Mouse (Mus musculus) erythroblast, embryonic 14.5 days (primary cell): ENCODE results near the gene Gadd45gip1. TPM values are rescaled to one million over a fixed set of nuclear protein-coding genes. Genes with fewer than 3 reads are reported as not detected.

Experiments
- H3K27me3 ChIP-seq: 2 replicates; pipeline ENCODE4 v1.6.1; 2012; ENCODE audit warnings: inconsistent platforms; ENCODE audit not compliant: control insufficient read depth
- H3K36me3 ChIP-seq: 2 replicates; pipeline ENCODE4 v1.6.1; 2012; ENCODE audit warnings: mild to moderate bottlenecking, inconsistent platforms; ENCODE audit not compliant: control insufficient read depth
- H3K4me1 ChIP-seq: 2 replicates; pipeline ENCODE4 v1.6.1; 2012; ENCODE audit warnings: inconsistent platforms; ENCODE audit not compliant: control insufficient read depth
- H3K4me3 ChIP-seq: replicated peaks from 2 replicates; pipeline ENCODE3; 2012; ENCODE audit warnings: moderate library complexity, mild to moderate bottlenecking, inconsistent platforms
- H3K9me3 ChIP-seq: 2 replicates; pipeline ENCODE4 v1.6.1; 2012; ENCODE audit warnings: low read length, inconsistent platforms, mixed read lengths; ENCODE audit not compliant: control insufficient read depth
- GATA1 ChIP-seq: IDR thresholded peaks from 2 replicates; pipeline ENCODE4 v1.6.1; 2012; ENCODE audit warnings: low read length, inconsistent platforms, mixed read lengths
- TAL1 ChIP-seq: IDR thresholded peaks from 3 replicates; pipeline ENCODE4 v1.6.1; 2012; ENCODE audit warnings: low read length, inconsistent platforms, mixed read lengths
- polyA plus RNA-seq: library from polyadenylated mRNA; stranded (reverse); fragments of >175 nt; gene quantifications from 2 replicates; pipeline ENCODE4 v1.2.3, GENCODE M21; 2012

Gene Gadd45gip1
- polyA plus RNA-seq, 1 experiment, result 11.6 TPM

- TF ChIP-seq TAL1 (no peak), GATA1 (no peak)
- no peaks in the 10 kb centered on the region for H3K9me3 ChIP-seq
- peaks cover 65% of the 10 kb centered on the region for H3K36me3 ChIP-seq
- H3K4me1 ChIP-seq, result peaks cover 72% of the 10 kb centered on the region
- H3K27me3 ChIP-seq, result no peaks in the 10 kb centered on the region
- peak overlapping the region; percentile 79 for H3K4me3 ChIP-seq
These were observed 13.2 kb downstream of the Gadd45gip1 start for GRCm38 (mm10) chr8:84844397-84845070.

- Histone ChIP-seq H3K36me3 (peaks cover 58% of the 10 kb centered on the region), H3K4me1 (peaks cover 68% of the 10 kb centered on the region), H3K4me3 (peak overlapping the region; percentile 79), H3K9me3 (no peaks in the 10 kb centered on the region), H3K27me3 (no peaks in the 10 kb centered on the region)
- TF ChIP-seq GATA1 (no peak), TAL1 (no peak)
These were observed 14.2 kb downstream of the Gadd45gip1 start for GRCm38 (mm10) chr8:84845355-84846093.

- no peaks in the 10 kb centered on the region for H3K9me3 ChIP-seq
- no peaks in the 10 kb centered on the region for H3K27me3 ChIP-seq
- H3K4me1 ChIP-seq, result peaks cover 62% of the 10 kb centered on the region
- TF ChIP-seq GATA1 (no peak), TAL1 (no peak)
- H3K4me3 ChIP-seq, result peak overlapping the region; percentile 79
- peaks cover 52% of the 10 kb centered on the region for H3K36me3 ChIP-seq
These were observed 14.9 kb downstream of the Gadd45gip1 start for GRCm38 (mm10) chr8:84846094-84846721.

- no peaks in the 10 kb centered on the region for H3K27me3 ChIP-seq
- peaks cover 44% of the 10 kb centered on the region for H3K36me3 ChIP-seq
- H3K9me3 ChIP-seq, result no peaks in the 10 kb centered on the region
- H3K4me3 ChIP-seq, result peak within 1 kb of the TSS; percentile 79
- TF ChIP-seq TAL1 (no peak), GATA1 (no peak)
- H3K4me1 ChIP-seq, result peaks cover 54% of the 10 kb centered on the region
These were observed 15.6 kb downstream of the Gadd45gip1 start, which contains the start of gene Calr for GRCm38 (mm10) chr8:84846722-84847572. TSS of gene Calr (minus strand) at chr8:84846934.

GRCm38 (mm10) chr8:84847684-84848435 is 16.5 kb downstream of the Gadd45gip1 start:
- H3K4me1 ChIP-seq, result peaks cover 47% of the 10 kb centered on the region
- H3K9me3 ChIP-seq, result no peaks in the 10 kb centered on the region
- TF ChIP-seq GATA1, result no peak
- no peak for TF ChIP-seq TAL1
- peaks cover 35% of the 10 kb centered on the region for H3K36me3 ChIP-seq
- H3K4me3 ChIP-seq, result peak overlapping the region; percentile 79
- no peaks in the 10 kb centered on the region for H3K27me3 ChIP-seq

GRCm38 (mm10) chr8:84856434-84856833 is 25.1 kb downstream of the Gadd45gip1 start:
- peaks cover 33% of the 10 kb centered on the region for H3K36me3 ChIP-seq
- no peak for TF ChIP-seq TAL1
- TF ChIP-seq GATA1, result no peak
- no peaks in the 10 kb centered on the region for H3K9me3 ChIP-seq
- no peaks in the 10 kb centered on the region for H3K27me3 ChIP-seq
- H3K4me1 ChIP-seq, result peaks cover 41% of the 10 kb centered on the region
- peak overlapping the region; percentile 88 for H3K4me3 ChIP-seq

- Histone ChIP-seq H3K36me3 (peaks cover 38% of the 10 kb centered on the region), H3K4me3 (peak within 1 kb of the TSS; percentile 88), H3K27me3 (no peaks in the 10 kb centered on the region), H3K9me3 (no peaks in the 10 kb centered on the region), H3K4me1 (peaks cover 43% of the 10 kb centered on the region)
- TF ChIP-seq TAL1 (no peak), GATA1 (no peak)
These were observed 25.6 kb downstream of the Gadd45gip1 start, which contains the start of gene Farsa for GRCm38 (mm10) chr8:84856864-84857441. TSS of gene Farsa (plus strand) at chr8:84856989.
